Mouse (Mus musculus): Measurements from ENCODE around the gene 5730596B20Rik. TPM values are rescaled to one million over a fixed set of nuclear protein-coding genes. Genes with fewer than 3 reads are reported as not detected.

The 5730596B20Rik gene
- polyA plus RNA-seq, 1 experiment, result 0.67 TPM

- DNase-seq (ENCODE audit: low read depth), result no peak
- no peak for TF ChIP-seq POLR2A (IDR thresholded peaks at IDR 0.05; ENCODE audit: borderline replicate concordance, extremely low read depth, insufficient read depth, insufficient read length, poor library complexity, severe bottlenecking)
- no peak for TF ChIP-seq CTCF (IDR thresholded peaks at IDR 0.05; ENCODE audit: borderline replicate concordance, extremely low read depth, insufficient read depth, insufficient read length)
Measured at GRCm38 (mm10) chr6:52224895-52225611, 47.8 kb downstream of the 5730596B20Rik start.

- no peak for TF ChIP-seq CTCF (IDR thresholded peaks at IDR 0.05; ENCODE audit: borderline replicate concordance, extremely low read depth, insufficient read depth, insufficient read length)
- no peak for TF ChIP-seq POLR2A (IDR thresholded peaks at IDR 0.05; ENCODE audit: borderline replicate concordance, extremely low read depth, insufficient read depth, insufficient read length, poor library complexity, severe bottlenecking)
- DNase-seq (ENCODE audit: low read depth), result no peak
Measured at GRCm38 (mm10) chr6:52225612-52226568, 48.6 kb downstream of the 5730596B20Rik start.

DNA sequence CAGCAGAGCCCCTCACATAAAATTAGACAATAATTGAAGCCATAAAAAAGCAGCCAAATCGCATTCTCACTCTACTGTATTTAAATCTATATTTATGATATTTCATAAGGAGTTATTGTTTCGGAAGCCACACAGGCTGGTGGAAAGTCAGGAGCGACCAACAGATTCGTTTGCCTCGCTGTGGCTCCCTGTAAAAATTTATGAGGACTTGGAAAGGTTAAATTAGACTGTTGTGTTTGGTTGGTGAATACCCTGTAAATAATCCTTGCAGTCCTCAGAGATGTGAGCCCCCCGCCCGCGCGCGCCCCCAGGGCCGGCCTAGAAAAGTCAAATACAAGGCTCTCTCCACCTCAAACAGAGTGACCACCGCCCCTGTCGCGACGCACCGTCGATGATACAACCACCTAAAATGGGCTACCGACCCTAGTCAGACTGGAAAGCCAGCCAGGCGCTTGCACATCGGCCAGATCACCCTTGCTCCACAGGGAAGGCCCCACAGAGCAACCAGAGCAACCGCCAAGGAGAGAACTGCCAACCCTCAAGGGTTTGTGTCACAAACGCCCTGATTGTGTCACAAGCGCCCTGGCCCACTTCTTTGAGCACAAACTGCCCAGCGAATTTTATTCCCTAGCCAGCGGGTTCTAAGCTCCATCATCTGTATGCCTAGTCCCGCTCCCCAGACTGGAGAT is 49.4 kb downstream of the 5730596B20Rik start:
- TF ChIP-seq CTCF (IDR thresholded peaks at IDR 0.05; ENCODE audit: borderline replicate concordance, extremely low read depth, insufficient read depth, insufficient read length), result no peak
- no peak for TF ChIP-seq POLR2A (IDR thresholded peaks at IDR 0.05; ENCODE audit: borderline replicate concordance, extremely low read depth, insufficient read depth, insufficient read length, poor library complexity, severe bottlenecking)

GRCm38 (mm10) chr6:52227470-52228222 is 50.3 kb downstream of the 5730596B20Rik start:
- TF ChIP-seq POLR2A (IDR thresholded peaks at IDR 0.05; ENCODE audit: borderline replicate concordance, extremely low read depth, insufficient read depth, insufficient read length, poor library complexity, severe bottlenecking) (no peak), CTCF (IDR thresholded peaks at IDR 0.05; ENCODE audit: borderline replicate concordance, extremely low read depth, insufficient read depth, insufficient read length) (no peak)
- DNase-seq (ENCODE audit: low read depth), result no peak

More for the DNA sequence above, 49.4 kb downstream of the 5730596B20Rik start:
- no peak for DNase-seq (ENCODE audit: low read depth)

- DNase-seq (ENCODE audit: low read depth), result no peak
- TF ChIP-seq POLR2A (IDR thresholded peaks at IDR 0.05; ENCODE audit: borderline replicate concordance, extremely low read depth, insufficient read depth, insufficient read length, poor library complexity, severe bottlenecking), result no peak
- no peak for TF ChIP-seq CTCF (IDR thresholded peaks at IDR 0.05; ENCODE audit: borderline replicate concordance, extremely low read depth, insufficient read depth, insufficient read length)
Measured at GRCm38 (mm10) chr6:52228475-52229465, 51.5 kb downstream of the 5730596B20Rik start.

DNA sequence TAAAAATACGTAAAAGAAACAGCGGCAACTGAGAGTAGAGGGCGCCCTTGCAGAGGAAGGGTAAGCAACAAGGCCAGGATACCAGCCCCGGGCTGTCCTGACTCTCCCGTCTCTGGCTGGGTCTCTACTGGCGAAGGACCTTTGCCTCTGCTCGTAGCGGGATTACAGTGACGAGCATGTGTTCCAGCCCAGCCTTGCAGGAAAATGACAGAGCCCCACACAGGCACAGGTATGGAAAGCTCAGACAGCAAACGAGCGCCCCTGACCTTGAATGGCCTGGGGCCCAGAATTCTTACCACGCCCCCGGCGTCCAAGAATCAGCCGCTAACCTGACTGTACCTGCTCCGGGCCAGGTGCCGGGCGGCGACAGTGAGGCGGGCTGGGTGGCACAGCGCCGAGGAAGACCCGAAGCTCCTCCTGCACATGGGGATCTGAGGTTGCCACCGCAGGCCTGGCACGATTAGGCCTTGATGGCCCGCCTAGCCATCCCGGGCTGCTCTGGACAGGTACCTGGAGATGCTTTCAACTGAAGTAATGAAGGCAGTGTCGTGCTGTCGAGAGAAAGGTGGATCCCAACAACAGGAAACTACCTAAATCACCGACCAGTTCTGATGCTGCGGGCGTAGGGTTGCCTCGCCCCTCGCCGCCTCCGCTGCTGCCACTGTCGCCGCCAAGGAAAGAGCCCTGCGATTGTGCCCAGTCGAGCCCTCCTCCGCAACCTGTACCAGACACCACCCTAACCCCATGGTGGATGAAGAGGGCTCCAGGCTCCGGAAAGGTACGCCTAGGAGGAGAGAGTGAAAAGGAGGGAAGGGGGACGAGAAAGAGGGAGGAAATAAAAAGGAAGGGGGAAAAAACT is 52.5 kb downstream of the 5730596B20Rik start:
- DNase-seq (ENCODE audit: low read depth), result no peak
- TF ChIP-seq CTCF (IDR thresholded peaks at IDR 0.05; ENCODE audit: borderline replicate concordance, extremely low read depth, insufficient read depth, insufficient read length), result no peak
- TF ChIP-seq POLR2A (IDR thresholded peaks at IDR 0.05; ENCODE audit: borderline replicate concordance, extremely low read depth, insufficient read depth, insufficient read length, poor library complexity, severe bottlenecking), result no peak

Other genes starting within 250 kb of the 5730596B20Rik start
- 6.3 and 10.3 TPM in 2 replicates for gene Skap2, start 164.9 kb upstream of the 5730596B20Rik start, polyA plus RNA-seq (2012; rRNA removed)
- 0.39 and 1.2 TPM in 2 replicates for gene Hoxa1, start 19.2 kb upstream of the 5730596B20Rik start, polyA plus RNA-seq (2012; rRNA removed)
- 3.2 and 14.2 TPM in 2 replicates for gene Hoxa2, start 12.7 kb upstream of the 5730596B20Rik start, polyA plus RNA-seq (2012; rRNA removed)
- gene Hoxa4, start 14.3 kb downstream of the 5730596B20Rik start, polyA plus RNA-seq (2012; rRNA removed), result 1.9 and 16.4 TPM in 2 replicates
- 5.0 and 47.1 TPM in 2 replicates for gene Hoxa5, start 27.1 kb downstream of the 5730596B20Rik start, polyA plus RNA-seq (2012; rRNA removed)
- 0.08 and 3.7 TPM in 2 replicates for gene Hoxa6, start 31.2 kb downstream of the 5730596B20Rik start, polyA plus RNA-seq (2012; rRNA removed)
- 1.6 and 20.3 TPM in 2 replicates for gene Hoxa3, start 35.8 kb downstream of the 5730596B20Rik start, polyA plus RNA-seq (2012; rRNA removed)
- gene Gm28308, start 35.8 kb downstream of the 5730596B20Rik start, polyA plus RNA-seq (2012; rRNA removed), result not detected in 2 replicates
- gene Hoxa7, start 44.4 kb downstream of the 5730596B20Rik start, polyA plus RNA-seq (2012; rRNA removed), result 0.05 and 0.10 TPM in 2 replicates
- gene Hoxa9, start 53.6 kb downstream of the 5730596B20Rik start, polyA plus RNA-seq (2012; rRNA removed), result 0.10 TPM in 1 of 2 replicates, not detected in the other
- 0.08 and 0.23 TPM in 2 replicates for gene Hoxa10, start 63.4 kb downstream of the 5730596B20Rik start, polyA plus RNA-seq (2012; rRNA removed)
- gene Hoxa11, start 68.3 kb downstream of the 5730596B20Rik start, polyA plus RNA-seq (2012; rRNA removed), result 0.04 TPM in 1 of 2 replicates, not detected in the other
- gene Hoxa13, start 83.4 kb downstream of the 5730596B20Rik start, polyA plus RNA-seq (2012; rRNA removed), result 0.10 TPM in 1 of 2 replicates, not detected in the other
- 1.5 and 3.7 TPM in 2 replicates for gene Evx1, start 136.0 kb downstream of the 5730596B20Rik start, polyA plus RNA-seq (2012; rRNA removed)